Mouse (Mus musculus) frontal cortex, postnatal 36 days (tissue): ENCODE data around the gene Fgfr2.
"Not testable (repeated sequence)": the region's sequence is repeated elsewhere in the genome, so short reads cannot be mapped to it uniquely, and the experiment has no call there.

Experiments used
- DNase-seq, 2 experiments: peaks; one replicate each; pipeline ENCODE4 v3.0.0; 2022; ENCODE audit warnings: low spot score in 2 of 2

Gene Fgfr2

GRCm38 (mm10) chr7:130543181-130543580, 2580.0 kb downstream of the Fgfr2 start:
- no peak for DNase-seq

DNA sequence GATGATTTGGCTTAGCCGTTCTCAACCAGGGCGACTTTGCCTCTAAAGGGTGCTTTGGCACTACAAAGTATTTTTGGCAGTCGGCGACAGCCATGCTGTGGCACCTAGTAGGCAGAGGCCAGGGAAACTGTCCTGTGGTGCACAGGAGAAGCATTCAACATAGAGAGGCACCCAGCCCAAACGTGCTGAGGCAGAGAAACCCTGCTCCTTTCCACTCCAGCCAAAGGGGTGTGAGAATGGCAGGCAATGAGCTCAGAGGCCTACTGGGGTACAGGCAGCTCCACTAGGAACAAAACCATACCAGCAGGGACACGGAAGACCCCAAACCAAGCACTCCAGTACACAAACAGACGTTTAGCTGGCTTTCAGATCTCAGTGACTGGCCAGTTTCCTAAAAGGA, 2583.0 kb downstream of the Fgfr2 start:
- DNase-seq = no peak

DNA sequence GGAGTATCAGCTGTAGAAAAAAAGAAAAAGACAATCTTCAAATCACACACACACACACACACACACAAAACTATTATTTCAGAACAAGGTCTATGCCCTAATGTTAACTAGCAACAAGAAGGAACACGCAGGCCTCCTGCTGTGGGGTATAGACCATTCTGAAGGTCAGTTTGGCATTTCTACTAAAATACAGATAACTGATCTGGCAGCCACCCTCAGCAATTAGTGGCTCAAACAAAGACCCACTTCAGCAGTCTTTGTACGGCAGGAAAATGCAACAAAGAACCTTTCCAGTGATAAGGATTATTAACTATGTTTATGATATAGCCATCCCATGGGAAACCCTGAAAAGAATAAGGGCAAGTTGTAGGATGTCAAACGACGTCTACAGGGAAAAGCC, 2586.1 kb downstream of the Fgfr2 start:
- DNase-seq = no peak

DNA sequence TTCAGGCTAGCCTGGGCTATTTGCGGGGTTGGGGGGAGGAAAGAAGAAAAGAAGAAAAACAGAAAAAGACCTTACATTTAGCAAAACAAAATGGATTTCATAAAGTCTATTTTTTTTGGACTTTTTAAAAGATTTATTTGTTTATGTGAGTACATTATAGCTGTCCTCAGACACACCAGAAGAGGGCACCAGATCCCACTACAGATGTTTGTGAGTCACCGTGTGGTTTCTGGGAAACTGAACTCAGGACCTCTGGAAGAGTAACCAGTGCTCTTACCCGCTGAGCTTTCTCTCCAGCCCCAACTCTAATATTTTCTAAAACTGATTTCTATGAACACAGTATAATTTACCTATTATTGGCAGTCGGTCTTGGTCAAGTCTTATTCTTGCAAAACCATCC, 2588.0 kb downstream of the Fgfr2 start:
- no peak for DNase-seq

GRCm38 (mm10) chr7:130533316-130534260, 2589.6 kb downstream of the Fgfr2 start:
- peak; percentile 86 to 89 for DNase-seq

GRCm38 (mm10) chr7:130531138-130531537, 2592.0 kb downstream of the Fgfr2 start:
- not testable (repeated sequence) for DNase-seq

- no peak for DNase-seq
Observed at GRCm38 (mm10) chr7:130527306-130527705, 2595.8 kb downstream of the Fgfr2 start.

GRCm38 (mm10) chr7:130523451-130523850, 2599.7 kb downstream of the Fgfr2 start:
- no peak for DNase-seq

GRCm38 (mm10) chr7:130520812-130521422, 2602.2 kb downstream of the Fgfr2 start:
- DNase-seq = no peak

GRCm38 (mm10) chr7:130520049-130520425, 2603.1 kb downstream of the Fgfr2 start, which contains the start of gene Ate1:
TSS of gene Ate1 (minus strand) at chr7:130520369.
- no peak for DNase-seq

DNA sequence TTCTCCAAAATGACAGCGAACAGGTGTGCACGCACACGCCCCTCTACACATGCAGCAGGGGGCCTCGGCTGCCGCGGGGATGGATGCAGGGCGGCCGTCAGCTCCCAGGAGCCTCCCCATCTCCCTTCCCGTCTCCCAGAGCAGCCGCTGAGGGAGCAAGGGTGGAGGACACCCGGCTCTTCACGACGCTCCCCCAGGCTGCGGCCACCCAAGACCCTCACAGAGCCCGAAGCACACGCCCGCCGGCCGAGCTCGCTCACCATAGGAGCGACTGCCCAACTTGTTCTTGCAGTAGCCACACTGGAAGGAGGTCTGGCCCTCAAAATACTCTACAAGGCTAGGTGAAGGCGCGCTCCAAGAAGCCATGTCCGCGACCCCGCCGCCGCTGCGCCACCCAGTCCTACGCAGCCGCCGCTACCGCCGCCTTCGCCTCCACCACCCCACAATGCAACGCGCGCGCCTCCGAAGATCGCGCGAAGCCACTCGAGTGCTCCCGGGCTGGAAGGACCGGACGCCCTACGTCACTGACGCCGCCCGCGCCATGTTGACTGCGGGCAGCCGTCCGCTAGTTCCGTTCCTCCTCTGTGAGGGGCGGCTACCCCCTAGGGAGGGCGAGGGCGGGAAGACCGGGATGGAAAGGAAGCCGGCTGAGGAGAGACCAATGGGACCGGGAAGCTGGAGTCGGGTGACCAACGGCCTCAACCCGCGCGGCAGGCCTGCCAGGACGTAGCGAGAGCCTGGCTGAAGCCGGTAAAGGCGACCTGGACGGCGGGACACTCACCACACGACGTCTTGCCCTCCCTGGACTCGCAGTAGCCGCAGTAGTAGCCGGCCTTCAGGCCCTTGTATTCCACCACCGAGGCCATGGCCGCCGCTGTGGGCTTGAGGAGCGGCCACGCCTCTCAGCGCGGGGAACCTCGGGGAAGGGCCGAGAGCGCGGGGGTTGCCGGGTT, 2603.8 kb downstream of the Fgfr2 start:
- DNase-seq = peak; percentile 97 to 98

DNA sequence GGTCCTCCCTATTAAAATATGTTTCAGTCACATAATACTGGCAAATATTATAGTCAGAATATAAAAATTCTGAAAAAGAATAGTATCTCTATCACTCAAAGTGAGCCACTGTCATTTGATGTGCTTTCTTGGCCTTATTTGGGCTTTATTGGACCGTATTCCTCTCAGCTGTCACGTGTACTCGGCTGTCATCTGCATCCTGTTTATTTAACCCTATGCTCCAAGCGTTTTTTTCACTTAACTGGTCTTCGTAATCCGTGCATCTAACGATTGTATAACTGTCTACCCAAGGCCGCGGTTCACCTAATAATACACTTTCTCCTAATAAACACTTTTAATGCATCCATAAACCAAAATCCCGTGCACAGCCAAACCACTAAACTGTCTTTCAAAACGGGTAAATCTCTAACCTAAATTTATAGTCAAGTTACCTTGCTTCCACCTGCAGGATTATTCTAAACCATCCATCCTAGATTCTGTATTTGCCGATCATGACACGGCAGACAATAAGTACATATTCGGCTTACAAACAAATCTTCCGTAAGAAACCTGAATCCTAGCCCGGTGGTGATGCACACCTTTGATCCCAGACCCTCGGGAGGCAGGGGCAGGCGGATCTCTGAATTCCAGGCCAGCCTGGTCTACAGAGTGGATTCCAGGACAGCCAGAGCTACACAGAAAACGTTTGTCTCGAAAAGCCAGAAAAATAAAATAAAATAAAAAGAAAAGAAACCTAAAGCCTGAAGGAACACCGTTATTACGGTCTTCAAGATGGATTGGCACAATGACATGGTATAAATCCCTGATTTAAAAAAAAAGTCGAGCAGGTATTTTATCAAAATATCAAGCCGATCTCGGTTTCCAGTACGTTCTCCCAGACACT, 2604.7 kb downstream of the Fgfr2 start:
- DNase-seq = no peak

DNA sequence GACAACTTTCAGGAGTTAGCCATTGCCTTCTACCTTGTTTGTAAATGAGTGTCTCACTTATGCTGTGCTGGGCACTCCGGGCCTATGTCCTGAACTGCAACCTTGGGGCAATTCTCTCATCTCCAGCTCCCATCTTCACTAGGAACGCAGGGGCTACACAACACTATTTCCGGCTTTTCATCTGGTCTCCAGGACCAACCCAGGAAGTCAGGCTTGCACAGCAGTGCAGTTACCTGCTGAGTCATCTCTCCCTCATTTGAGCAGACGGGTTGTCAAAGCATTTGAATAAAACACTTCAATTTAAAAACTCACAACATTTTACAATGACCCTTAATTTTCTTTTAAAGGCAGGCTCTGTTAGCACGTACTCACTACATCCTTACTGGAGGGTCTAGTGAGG, 2612.9 kb downstream of the Fgfr2 start:
- DNase-seq = no peak

DNA sequence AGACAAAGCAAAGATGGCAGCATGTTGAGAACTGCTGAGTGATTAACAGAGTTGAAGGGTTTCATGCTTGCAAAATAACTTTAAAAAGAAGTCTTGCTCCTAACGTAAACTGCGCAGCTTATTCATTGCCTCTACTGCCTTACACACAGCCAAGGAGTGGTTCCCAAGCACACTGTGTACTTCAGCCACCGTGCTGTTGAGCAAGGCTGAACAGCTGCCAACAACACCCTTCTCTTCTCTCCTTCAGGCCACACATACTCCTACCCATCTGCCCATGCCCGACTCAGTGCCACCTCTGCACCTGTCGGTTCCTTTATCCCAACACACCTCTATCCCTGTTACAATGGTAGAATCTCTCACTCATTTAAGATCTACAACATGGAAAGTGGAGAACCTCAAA, 2620.1 kb downstream of the Fgfr2 start:
- DNase-seq = no peak

DNA sequence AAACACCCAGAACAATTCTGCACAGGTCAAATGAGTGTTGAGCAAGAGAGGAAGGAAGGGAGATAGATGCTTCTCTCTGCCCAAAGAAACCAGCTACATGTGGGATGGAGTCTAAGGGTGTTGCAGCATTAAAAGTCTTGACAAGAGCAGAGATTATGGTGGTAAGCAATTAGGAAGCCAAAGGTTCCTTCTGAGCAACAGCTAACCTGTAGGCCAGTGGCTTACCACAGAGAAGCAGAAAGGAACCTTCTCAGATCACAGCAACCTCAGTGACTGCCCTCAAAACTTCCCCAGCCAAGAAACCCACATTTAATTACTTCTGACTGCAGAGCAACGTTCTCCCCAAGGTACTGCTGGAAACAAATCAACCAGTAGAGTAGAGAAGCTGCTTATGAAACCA, 2621.7 kb downstream of the Fgfr2 start:
- no peak for DNase-seq

DNA sequence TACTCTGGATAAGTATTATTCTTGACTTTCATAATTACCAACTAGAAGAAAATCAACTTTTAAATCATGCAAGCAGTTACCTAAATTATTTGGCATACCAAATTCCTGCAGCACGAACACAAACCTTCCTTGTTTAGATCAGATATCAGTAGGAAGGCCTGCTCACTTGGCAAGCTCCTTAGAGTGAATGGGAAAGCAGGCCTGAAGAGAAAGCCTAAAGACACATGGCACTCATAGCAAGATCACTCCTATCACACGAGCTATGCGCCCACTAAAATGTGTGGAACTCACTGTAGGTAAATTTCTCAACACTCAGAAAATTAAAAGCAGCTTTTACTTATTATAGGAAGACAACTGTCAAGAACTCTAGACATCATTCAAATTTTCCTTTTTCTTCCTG, 2629.8 kb downstream of the Fgfr2 start:
- peak in 1 of 2 experiments; percentile 26 for DNase-seq

GRCm38 (mm10) chr7:130492026-130492425, 2631.1 kb downstream of the Fgfr2 start:
- DNase-seq = no peak

DNA sequence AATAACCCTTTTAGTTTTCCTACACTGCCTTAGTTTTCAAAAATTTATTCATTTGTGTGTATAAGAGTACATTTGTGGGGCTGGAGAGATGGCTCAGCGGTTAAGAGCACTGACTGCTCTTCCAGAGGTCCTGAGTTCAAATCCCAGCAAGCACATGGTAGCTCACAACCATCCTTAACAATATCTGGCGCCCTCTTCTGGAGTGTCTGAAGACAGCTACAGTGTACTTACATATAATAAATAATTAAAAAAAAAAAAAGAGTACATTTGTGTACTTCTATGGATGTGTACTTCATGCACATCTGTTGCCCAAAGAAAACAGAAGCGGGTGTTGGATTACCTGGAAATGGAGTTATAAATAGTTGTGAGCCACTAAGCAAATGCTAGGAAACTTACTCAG, 2644.1 kb downstream of the Fgfr2 start:
- DNase-seq = not testable (repeated sequence)

GRCm38 (mm10) chr7:130475970-130476369, 2647.2 kb downstream of the Fgfr2 start:
- DNase-seq = peak; percentile 17 to 67

DNA sequence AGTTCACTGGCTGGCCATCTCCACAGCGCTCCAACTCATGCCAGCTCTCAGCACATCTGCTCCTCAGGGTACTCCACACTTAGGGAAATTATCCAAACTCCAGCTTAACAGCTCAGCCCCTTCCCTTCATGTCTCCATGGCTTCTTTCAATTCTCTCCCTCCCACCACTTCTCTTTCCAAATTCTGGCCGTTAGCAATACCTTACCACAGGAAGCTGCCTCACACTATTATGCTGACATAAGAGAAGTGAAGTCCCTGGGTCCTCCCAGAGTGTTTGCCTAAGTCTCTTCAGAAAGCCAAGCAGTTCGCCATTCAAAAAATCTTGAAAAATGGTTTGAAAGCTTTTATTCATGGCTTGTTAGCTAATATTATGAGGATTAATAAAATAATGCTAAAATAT, 2649.3 kb downstream of the Fgfr2 start:
- no peak for DNase-seq

- no peak for DNase-seq
Observed at GRCm38 (mm10) chr7:130472683-130473082, 2650.5 kb downstream of the Fgfr2 start.
